Mouse (Mus musculus): ENCODE measurements around the gene Apol7e.
"Not testable (repeated sequence)": the region's sequence is repeated elsewhere in the genome, so short reads cannot be mapped to it uniquely, and the experiment has no call there.

Gene Apol7e

GRCm38 (mm10) chr15:77698656-77699055 lies at the start of gene Apol7e:
TSS of gene Apol7e (plus strand) at chr15:77698857.
- not testable (repeated sequence) for DNase-seq (ENCODE audit: low spot score)

- not testable (repeated sequence) for DNase-seq (ENCODE audit: low spot score)
Measured at GRCm38 (mm10) chr15:77651143-77651542, 47.5 kb upstream of the Apol7e start.

- DNase-seq (ENCODE audit: low spot score) = not testable (repeated sequence)
Measured at GRCm38 (mm10) chr15:77659773-77660172, 38.9 kb upstream of the Apol7e start.

- DNase-seq (ENCODE audit: low spot score) = not testable (repeated sequence)
Measured at GRCm38 (mm10) chr15:77661841-77662240, 36.8 kb upstream of the Apol7e start.

- not testable (repeated sequence) for DNase-seq (ENCODE audit: low spot score)
Measured at GRCm38 (mm10) chr15:77674081-77674480, 24.6 kb upstream of the Apol7e start.

- DNase-seq (ENCODE audit: low spot score) = not testable (repeated sequence)
Measured at GRCm38 (mm10) chr15:77683944-77684343, 14.7 kb upstream of the Apol7e start.

- not testable (repeated sequence) for DNase-seq (ENCODE audit: low spot score)
Measured at GRCm38 (mm10) chr15:77691532-77692311, 6.9 kb upstream of the Apol7e start.

- peak; percentile 9 for DNase-seq (ENCODE audit: low spot score)
Measured at GRCm38 (mm10) chr15:77694687-77695295, 3.9 kb upstream of the Apol7e start.

GRCm38 (mm10) chr15:77705306-77705705 lies 6.6 kb downstream of the Apol7e start:
- DNase-seq (ENCODE audit: low spot score) = not testable (repeated sequence)

- not testable (repeated sequence) for DNase-seq (ENCODE audit: low spot score)
Measured at GRCm38 (mm10) chr15:77708936-77709335, 10.3 kb downstream of the Apol7e start.

- not testable (repeated sequence) for DNase-seq (ENCODE audit: low spot score)
Measured at GRCm38 (mm10) chr15:77718240-77718639, 19.6 kb downstream of the Apol7e start.

- DNase-seq (ENCODE audit: low spot score) = not testable (repeated sequence)
Measured at GRCm38 (mm10) chr15:77721509-77721908, 22.9 kb downstream of the Apol7e start.

- DNase-seq (ENCODE audit: low spot score) = not testable (repeated sequence)
Measured at GRCm38 (mm10) chr15:77724208-77724911, 25.7 kb downstream of the Apol7e start.

GRCm38 (mm10) chr15:77725393-77726020 lies 26.9 kb downstream of the Apol7e start:
- DNase-seq (ENCODE audit: low spot score) = not testable (repeated sequence)

GRCm38 (mm10) chr15:77727139-77727538 lies 28.5 kb downstream of the Apol7e start:
- DNase-seq (ENCODE audit: low spot score) = not testable (repeated sequence)

GRCm38 (mm10) chr15:77727745-77728144 lies 29.1 kb downstream of the Apol7e start:
- DNase-seq (ENCODE audit: low spot score) = not testable (repeated sequence)

- DNase-seq (ENCODE audit: low spot score) = not testable (repeated sequence)
Measured at GRCm38 (mm10) chr15:77728739-77729138, 30.1 kb downstream of the Apol7e start, which contains the start of gene Apol9b. TSS of gene Apol9b (plus strand) at chr15:77729039.

GRCm38 (mm10) chr15:77731605-77732004 lies 32.9 kb downstream of the Apol7e start:
- DNase-seq (ENCODE audit: low spot score) = no peak

- DNase-seq (ENCODE audit: low spot score) = not testable (repeated sequence)
Measured at GRCm38 (mm10) chr15:77732851-77733250, 34.2 kb downstream of the Apol7e start.

GRCm38 (mm10) chr15:77733380-77733779 lies 34.7 kb downstream of the Apol7e start:
- not testable (repeated sequence) for DNase-seq (ENCODE audit: low spot score)

- DNase-seq (ENCODE audit: low spot score) = not testable (repeated sequence)
Measured at GRCm38 (mm10) chr15:77733903-77734302, 35.2 kb downstream of the Apol7e start.

All from left cerebral cortex, adult 11 months (tissue).